Mouse (Mus musculus) right cerebral cortex, postnatal 10 days (tissue): ENCODE data around the gene Gkn3.

Source experiments
- DNase-seq, 2 experiments: peaks; one replicate each; pipeline ENCODE4 v3.0.0; 2021; ENCODE audit warnings: low spot score in 2 of 2

Gene Gkn3

DNA sequence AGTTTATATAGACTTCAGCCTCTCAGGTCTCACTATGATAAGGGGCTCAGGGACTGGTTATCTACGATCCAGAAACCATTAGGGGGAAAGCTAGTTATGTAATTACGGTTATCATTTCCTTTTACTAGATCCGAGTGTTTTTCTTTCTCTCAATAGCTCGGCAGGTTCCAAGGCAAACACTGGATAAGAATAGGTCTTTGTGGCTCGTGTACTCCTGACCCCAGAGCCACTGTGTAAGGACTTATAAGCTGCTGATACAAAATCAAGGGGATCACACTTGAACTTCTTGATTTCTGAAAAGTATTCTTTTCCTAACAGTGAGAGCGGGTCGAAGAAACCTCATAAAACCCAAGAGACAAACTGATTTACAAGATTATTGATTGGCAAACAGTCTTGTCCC lies at the start of gene Gkn3:
Gkn3 (minus strand) TSS at position 59 of the 400 bp plus-strand sequence.
- no peak for DNase-seq

DNA sequence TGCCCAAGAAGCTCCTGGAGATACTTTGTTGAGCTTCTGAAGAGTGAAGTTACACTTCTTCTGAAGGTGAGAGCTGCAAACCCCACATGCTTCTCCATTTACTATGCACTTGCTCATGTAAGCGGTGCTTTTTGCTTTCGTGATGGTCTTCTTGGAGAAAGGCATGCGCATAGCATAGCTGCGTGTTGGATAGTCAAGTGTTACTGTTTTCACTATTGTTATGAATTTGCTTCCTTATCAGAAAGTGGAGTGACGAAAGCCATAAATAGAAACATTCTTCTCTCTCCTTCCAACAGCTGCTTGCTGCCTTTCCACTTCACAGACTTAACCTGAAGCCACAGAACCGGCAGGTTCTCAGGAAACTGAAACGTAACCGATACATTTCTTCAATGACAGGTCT lies 48.0 kb upstream of the Gkn3 start:
- DNase-seq, result no peak

GRCm38 (mm10) chr6:87435791-87436190 lies 47.1 kb upstream of the Gkn3 start:
- DNase-seq, result no peak

DNA sequence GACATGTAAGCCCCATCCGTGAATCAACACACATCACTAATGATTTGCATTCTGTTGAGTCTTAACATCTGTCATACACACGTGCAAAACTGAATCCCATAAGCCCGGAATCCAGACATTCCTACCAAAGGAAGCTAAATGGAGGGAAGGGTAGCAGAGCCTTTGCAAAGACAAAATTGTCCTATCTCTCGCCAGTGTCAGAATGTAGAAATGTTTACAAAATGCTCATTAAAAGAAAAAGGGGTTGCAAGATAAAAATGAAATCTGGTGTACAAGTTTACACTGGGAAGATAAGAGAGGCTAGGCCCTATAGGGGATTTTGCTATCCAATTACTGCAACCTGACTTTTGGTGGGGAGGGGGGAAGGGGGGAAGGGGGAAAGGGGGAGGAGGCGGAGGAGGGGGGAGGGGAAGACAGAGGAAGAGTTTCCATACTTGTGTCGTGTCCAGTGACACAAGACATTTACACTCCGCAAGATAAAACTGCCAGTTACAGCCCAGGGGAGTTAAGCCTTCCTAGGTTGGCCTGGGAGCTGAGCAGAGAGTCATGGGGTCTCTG lies 39.8 kb upstream of the Gkn3 start, which contains the start of gene Bmp10:
Bmp10 (plus strand) TSS at position 508 of the 558 bp plus-strand sequence.
- DNase-seq, result no peak

GRCm38 (mm10) chr6:87427616-87428015 lies 38.9 kb upstream of the Gkn3 start:
- no peak for DNase-seq

DNA sequence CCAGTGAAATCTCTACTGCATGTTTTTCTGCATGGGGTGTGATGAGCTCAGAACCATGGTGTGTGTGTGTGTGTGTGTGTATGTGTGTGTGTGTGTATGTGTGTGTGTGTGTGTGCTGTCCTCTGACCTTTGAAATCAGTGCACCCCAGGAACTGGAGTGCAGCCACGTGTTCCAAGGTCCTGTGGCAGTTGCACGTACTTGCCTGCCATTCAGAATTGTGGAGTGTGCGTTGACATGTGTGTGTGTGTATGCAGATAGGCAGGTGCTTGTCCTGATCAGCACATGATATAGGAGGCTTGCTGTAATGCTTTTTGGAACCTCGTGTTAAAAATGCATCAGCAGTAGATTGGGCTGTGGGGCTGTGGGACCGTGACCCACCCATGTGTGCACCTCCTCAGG lies 38.2 kb upstream of the Gkn3 start:
- no peak for DNase-seq

DNA sequence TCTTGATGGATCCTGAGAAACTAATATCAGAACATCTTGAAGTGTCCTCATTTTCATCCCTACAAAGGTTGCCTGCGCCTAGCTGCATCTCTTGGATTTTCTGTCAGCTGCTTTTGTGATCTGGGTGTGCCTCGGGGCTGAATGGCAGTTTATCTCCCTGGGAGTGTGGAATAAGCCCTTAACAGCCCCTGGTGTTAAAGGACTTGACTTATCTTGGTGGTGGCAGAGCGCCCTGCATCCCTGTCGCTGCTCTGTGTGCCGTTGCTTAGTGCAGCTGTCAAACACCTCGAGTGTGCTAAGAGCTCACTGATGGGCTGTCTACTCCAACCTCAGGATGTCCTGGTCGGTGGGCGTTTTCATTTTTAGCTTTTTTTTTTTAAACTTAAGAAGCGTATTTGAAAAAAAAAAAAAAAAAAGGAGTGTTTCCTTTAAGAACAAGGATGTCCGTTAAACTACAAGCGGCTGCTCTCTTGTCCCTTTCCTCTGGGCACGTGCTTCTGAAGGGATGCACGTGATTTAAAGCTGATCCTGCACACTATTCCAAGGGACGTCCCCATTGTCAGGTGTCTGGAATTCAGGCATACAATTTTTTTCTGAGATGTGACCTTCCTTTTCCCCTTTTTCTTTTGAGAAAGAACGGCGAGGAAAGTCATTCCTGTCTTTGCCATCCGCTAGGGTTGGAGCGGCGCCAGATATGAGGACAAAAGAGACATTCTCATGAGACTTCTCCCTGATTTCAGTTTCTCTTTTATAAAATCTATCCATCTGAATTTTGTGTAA lies 35.5 kb upstream of the Gkn3 start:
- peak; percentile 42 to 62 for DNase-seq

DNA sequence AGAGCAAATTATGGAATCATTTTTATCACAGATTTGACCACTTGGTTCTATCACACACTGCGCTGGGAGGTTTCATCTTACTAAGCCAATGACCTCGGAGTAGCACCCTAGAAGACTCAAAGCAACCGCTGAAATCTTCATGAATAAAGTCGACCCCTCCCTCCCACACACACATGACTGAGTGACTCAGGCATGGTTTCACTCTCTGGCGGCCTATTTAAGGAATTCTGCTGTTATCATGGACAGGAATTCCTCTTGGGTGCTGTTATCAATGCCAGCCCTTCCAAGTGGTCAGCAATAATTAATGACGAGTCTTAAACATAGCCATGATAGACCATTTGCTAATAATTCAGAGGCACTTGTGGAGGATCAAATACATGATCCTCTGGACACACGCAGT lies 33.6 kb upstream of the Gkn3 start:
- DNase-seq, result no peak

DNA sequence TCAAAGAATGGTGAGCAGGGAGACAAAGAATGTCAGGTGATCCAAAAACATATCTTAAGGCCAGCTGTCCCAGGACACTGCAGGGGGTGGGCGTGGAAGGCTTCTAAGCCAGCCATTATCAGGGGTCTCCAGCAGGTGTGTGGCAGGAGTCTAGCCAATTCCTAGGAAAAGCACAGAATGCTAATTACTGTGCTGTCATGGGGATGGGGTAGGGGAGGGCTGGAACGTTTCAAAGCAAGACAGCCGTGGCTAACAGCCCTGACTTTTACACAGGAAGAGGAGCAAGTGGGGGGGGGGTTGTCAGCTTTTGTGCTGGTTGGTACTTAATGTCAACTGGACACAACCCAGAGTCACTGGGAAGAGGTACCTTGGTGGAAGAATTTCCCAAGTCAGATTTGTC lies 23.3 kb upstream of the Gkn3 start:
- no peak for DNase-seq

DNA sequence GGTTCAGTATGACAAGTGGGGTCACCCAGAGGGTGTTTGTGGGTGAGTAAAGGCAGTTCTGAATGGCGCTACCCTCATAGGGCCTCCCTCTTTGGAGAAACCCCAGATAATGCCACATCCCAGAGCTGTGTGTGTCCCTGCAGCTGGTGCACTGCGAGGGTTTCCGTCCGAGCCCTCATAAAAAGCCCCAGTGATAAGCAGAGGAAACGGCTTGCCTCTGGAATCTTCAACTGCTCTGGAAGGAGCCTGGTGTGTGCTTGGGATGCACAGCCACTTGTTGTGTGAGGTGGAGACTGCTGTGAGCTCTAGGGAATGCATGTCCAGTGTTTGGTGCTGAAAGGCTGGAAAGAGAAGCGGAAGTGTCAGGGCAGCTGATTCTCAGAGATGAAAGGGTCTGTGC lies 12.7 kb upstream of the Gkn3 start:
- no peak for DNase-seq

DNA sequence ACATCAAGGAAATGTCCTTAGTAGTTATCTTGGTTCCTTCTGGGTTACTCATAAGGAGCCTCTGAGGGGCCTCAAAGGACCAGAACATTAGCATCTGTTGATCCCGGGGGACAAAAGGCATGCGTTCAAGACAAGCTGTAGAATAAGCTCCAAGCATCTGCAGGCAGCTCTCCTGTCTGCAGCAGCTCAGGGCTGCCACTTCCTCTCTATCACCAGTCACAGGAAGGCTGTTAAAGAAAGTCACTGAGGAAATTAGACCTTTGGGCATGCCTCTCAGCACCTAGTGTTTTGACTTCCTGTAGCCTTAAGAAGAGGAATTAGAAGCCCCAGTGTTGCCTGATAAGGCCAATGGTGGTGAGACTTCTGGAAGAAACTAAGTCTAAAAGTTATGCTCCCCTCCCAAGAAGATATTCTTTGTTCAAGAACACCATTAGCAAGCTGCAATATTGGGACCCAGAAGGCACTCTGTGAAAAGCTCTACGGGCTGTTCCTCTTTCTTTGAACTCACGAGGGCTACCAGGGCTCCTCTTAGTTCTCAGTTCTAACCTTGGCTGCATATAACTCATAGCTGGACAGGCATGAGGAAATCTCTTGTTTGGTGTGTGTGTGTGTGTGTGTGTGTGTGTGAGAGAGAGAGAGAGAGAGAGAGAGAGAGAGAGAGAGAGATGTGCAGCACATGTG lies 11.3 kb upstream of the Gkn3 start:
- no peak for DNase-seq

DNA sequence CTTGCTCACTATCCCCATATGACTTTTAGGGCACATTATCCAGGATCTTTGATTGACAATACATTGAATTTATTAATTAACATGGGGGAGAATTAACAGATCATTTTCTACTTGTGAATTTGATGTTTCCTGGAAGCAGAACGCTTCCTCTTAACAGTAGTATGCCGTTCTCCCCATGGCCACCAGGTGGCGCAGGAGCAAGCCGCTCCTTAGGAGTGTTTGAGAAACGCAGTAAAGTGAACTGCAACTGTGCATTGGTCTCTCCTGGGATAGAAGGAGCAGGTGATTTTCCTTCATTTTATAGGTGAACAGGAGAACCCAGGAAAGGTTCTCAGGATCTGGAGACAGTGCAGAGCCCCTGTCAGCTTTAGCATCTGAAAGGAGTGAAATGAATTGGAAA lies 10.4 kb upstream of the Gkn3 start:
- peak; percentile 74 to 87 for DNase-seq

- DNase-seq, result no peak
Measured at GRCm38 (mm10) chr6:87394783-87395182, 6.0 kb upstream of the Gkn3 start.

- no peak for DNase-seq
Measured at GRCm38 (mm10) chr6:87393466-87394205, 4.9 kb upstream of the Gkn3 start.

- no peak for DNase-seq
Measured at GRCm38 (mm10) chr6:87389455-87389989, 787 bp upstream of the Gkn3 start.

DNA sequence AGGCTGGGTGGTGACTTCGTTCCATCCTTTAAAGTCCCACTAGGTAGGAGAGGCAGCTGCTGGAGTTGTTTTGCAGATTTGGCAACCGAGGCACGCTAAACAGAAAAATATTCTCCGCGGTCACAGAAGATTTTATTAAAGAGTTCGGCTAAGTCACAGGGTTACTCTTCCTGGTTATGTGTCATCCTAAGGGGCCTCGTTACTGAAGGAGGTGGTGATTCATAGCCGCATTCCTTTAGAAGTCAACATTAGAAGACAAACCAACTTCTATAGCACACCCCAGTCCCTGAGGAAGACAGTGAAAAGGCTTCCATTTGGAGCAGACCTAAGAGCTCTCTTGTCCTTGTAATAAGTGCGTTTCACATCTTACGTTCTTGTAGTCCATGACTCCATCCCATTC lies 2.1 kb downstream of the Gkn3 start:
- no peak for DNase-seq

- DNase-seq, result peak; percentile 79 to 85
Measured at GRCm38 (mm10) chr6:87386203-87386602, 2.5 kb downstream of the Gkn3 start.

- peak; percentile 38 to 53 for DNase-seq
Measured at GRCm38 (mm10) chr6:87384761-87385160, 4.0 kb downstream of the Gkn3 start.

DNA sequence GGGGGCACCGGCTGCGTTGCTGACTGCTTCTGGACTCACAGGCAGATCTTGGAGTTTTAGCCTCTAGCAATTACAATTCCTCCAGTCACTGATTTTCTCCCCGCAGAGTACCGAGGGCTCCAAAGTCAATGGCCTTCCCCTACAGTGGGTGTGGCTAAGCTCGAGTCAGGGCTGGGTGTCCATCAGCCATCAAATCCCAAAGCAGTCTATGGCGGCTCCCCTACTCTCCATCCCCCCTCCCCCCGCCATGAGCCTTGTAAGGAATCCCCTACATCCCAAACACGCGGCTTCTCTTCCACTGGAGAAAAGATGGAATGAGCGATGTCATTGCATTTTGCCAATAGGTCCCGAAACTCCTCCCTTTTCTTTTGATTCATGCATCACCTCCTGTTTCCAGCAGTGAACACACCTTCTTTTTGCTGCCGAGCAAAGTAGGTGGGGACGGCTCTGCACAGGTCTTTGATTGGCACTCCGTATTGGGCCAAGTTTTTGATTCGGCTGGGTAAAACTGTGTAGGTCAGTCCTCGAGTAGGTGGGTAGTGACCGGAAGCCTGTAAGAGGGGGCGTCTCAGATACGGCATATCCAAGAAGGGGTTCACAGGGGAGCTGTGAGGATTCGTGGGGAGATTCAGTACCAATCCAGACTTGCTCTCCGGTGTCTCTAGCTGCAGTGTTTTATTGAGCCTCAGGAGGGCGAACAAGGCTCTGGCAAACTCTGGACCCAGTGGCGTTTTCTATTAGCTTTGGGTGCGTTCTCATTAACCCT lies 4.6 kb downstream of the Gkn3 start:
- DNase-seq, result peak; percentile 44 to 58

- DNase-seq, result no peak
Measured at GRCm38 (mm10) chr6:87373057-87373456, 15.7 kb downstream of the Gkn3 start, which contains the start of gene Gkn2. Gene Gkn2 (plus strand): TSS chr6:87373357.

DNA sequence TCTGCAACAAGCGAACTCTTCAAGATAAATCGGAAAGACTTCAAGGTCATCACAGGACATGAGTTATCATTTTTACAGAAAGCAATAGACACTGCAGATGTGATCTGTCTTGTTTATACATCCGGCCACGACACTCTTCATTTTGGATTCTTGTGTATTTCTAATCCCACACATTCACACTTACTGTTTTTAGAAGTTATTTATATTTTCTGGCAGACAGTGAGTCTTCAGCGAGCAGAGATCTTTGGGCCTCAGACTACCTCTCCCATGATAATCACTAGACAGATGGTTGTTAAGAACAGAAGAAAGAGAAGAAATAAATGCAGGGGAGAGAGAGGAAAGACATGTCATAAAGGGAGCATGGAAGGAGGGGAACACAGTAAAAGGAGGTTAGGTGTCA lies 19.5 kb downstream of the Gkn3 start:
- no peak for DNase-seq
